Mouse (Mus musculus) hindbrain, postnatal 0 days (tissue): ENCODE measurements at regions not wholly inside any gene's neighbourhood (a gene's known extent, or its start where the extent isn't known, plus 50 kb on each side); places are given as distances from the start of the nearest gene placed in this dataset.
A peak's percentile ranks its signal among the peaks of the same experiment; 100 is the strongest.

ENCODE experiments used
- ATAC-seq: fragments of 200-750 bp; cut with Nextera tagmentation; 2 replicates; pipeline ENCODE4 v1.8.0; 2017; ENCODE audit warnings: mild to moderate bottlenecking, moderate TSS enrichment, moderate library complexity
- DNase-seq: peaks from one replicate; pipeline ENCODE4 v3.0.0-alpha.2; 2015; ENCODE audit warnings: low spot score
- H3K27ac ChIP-seq: fragments of 300-500 bp; sonication (generic); 2 replicates; pipeline ENCODE4 v1.5.1; 2014; ENCODE audit warnings: mild to moderate bottlenecking
- H3K27me3 ChIP-seq: fragments of 300-500 bp; sonication (generic); 2 replicates; pipeline ENCODE4 v1.6.1; 2014; ENCODE audit warnings: low read length, mixed read lengths; ENCODE audit not compliant: insufficient read depth
- H3K36me3 ChIP-seq: fragments of 300-500 bp; sonication (generic); 2 replicates; pipeline ENCODE4 v1.6.1; 2014; ENCODE audit warnings: low read length, mixed read lengths; ENCODE audit not compliant: insufficient read depth
- H3K4me1 ChIP-seq: fragments of 300-500 bp; sonication (generic); 2 replicates; pipeline ENCODE4 v1.6.1; 2014; ENCODE audit warnings: antibody characterized with exemption, low read length, mixed read lengths; ENCODE audit not compliant: insufficient read depth
- H3K4me2 ChIP-seq: fragments of 300-500 bp; sonication (generic); 2 replicates; pipeline ENCODE4 v1.6.1; 2014; ENCODE audit warnings: low read depth, mild to moderate bottlenecking, low read length, moderate library complexity, mixed read lengths
- H3K4me3 ChIP-seq: fragments of 300-500 bp; sonication (generic); 2 replicates; pipeline ENCODE4 v1.5.1; 2014; ENCODE audit warnings: low read length
- H3K9ac ChIP-seq: fragments of 300-500 bp; sonication (generic); replicated peaks from 2 replicates; pipeline ENCODE4 v1.6.1; 2014; ENCODE audit warnings: mild to moderate bottlenecking, low read length, moderate library complexity, mixed read lengths
- H3K9me3 ChIP-seq: fragments of 300-500 bp; sonication (generic); 2 replicates; pipeline ENCODE4 v1.6.1; 2016; ENCODE audit warnings: low read length, mixed read lengths
- CTCF ChIP-seq: IDR thresholded peaks from 2 replicates; pipeline ENCODE4 v1.5.1; 2016; ENCODE audit warnings: antibody characterized with exemption, control low read depth, low read depth
- WGBS: fragments of 180-500 bp; shearing (Covaris S2); extraction: QIAGEN DNeasy Blood & Tissue Kit; methylation state at CpG from one replicate; pipeline ENCODE4 v1.1.7; 2014; 5-methylcytosine and 5-hydroxymethylcytosine counted together

- no peaks in the 10 kb centered on the region for H3K4me1 ChIP-seq
- H3K36me3 ChIP-seq: no peaks in the 10 kb centered on the region
- DNase-seq (peak; percentile 19), ATAC-seq (no peak)
- H3K4me2 ChIP-seq: no peak overlapping the region
- TF ChIP-seq CTCF: no peak
- no peaks in the 10 kb centered on the region for H3K27me3 ChIP-seq
- no peak overlapping the region for H3K9ac ChIP-seq
- H3K4me3 ChIP-seq: no peak overlapping the region
- H3K27ac ChIP-seq: no peak overlapping the region
- 70% methylated on average over 1 of the region's 1 CpGs for WGBS
- H3K9me3 ChIP-seq: no peaks in the 10 kb centered on the region
Measured at GRCm38 (mm10) chr3:128627696-128628095, 572.0 kb upstream of the Pitx2 start.

- 87% methylated on average over 6 of the region's 6 CpGs for WGBS
- Histone ChIP-seq H3K9me3 (no peaks in the 10 kb centered on the region), H3K36me3 (no peaks in the 10 kb centered on the region), H3K4me3 (no peak overlapping the region), H3K4me1 (no peaks in the 10 kb centered on the region), H3K27me3 (no peaks in the 10 kb centered on the region), H3K4me2 (no peak overlapping the region), H3K27ac (no peak overlapping the region), H3K9ac (no peak overlapping the region)
- DNase-seq: no peak
- no peak for TF ChIP-seq CTCF
- no peak for ATAC-seq
Measured at GRCm38 (mm10) chr3:128616675-128617074, 583.0 kb upstream of the Pitx2 start.

- H3K4me3 ChIP-seq: no peak overlapping the region
Measured at GRCm38 (mm10) chr3:128613657-128614056, 586.0 kb upstream of the Pitx2 start.

GRCm38 (mm10) chr3:128610731-128611130 is 588.9 kb upstream of the Pitx2 start:
- WGBS: 75% methylated on average over 6 of the region's 6 CpGs
- no peaks in the 10 kb centered on the region for H3K27me3 ChIP-seq
- H3K4me2 ChIP-seq: no peak overlapping the region
- H3K4me1 ChIP-seq: no peaks in the 10 kb centered on the region
- H3K36me3 ChIP-seq: no peaks in the 10 kb centered on the region
- ATAC-seq: no peak
- H3K9me3 ChIP-seq: no peaks in the 10 kb centered on the region
- TF ChIP-seq CTCF: no peak
- no peak overlapping the region for H3K9ac ChIP-seq
- H3K4me3 ChIP-seq: no peak overlapping the region
- no peak overlapping the region for H3K27ac ChIP-seq
- no peak for DNase-seq

More at GRCm38 (mm10) chr3:128613657-128614056, 586.0 kb upstream of the Pitx2 start:
- no peak for TF ChIP-seq CTCF
- DNase-seq (no peak), ATAC-seq (no peak)
- H3K4me1 ChIP-seq: no peaks in the 10 kb centered on the region
- 82% methylated on average over 9 of the region's 9 CpGs for WGBS
- no peaks in the 10 kb centered on the region for H3K27me3 ChIP-seq
- no peaks in the 10 kb centered on the region for H3K36me3 ChIP-seq
- H3K9me3 ChIP-seq: no peaks in the 10 kb centered on the region
- no peak overlapping the region for H3K4me2 ChIP-seq
- no peak overlapping the region for H3K9ac ChIP-seq
- H3K27ac ChIP-seq: no peak overlapping the region

- H3K4me3 ChIP-seq: no peak overlapping the region
- ATAC-seq: no peak
- no peaks in the 10 kb centered on the region for H3K36me3 ChIP-seq
- 80% methylated on average over 3 of the region's 3 CpGs for WGBS
- no peaks in the 10 kb centered on the region for H3K4me1 ChIP-seq
- no peak for TF ChIP-seq CTCF
- H3K9ac ChIP-seq: no peak overlapping the region
- H3K27ac ChIP-seq: no peak overlapping the region
- no peaks in the 10 kb centered on the region for H3K9me3 ChIP-seq
- no peak for DNase-seq
- no peak overlapping the region for H3K4me2 ChIP-seq
- no peaks in the 10 kb centered on the region for H3K27me3 ChIP-seq
Measured at GRCm38 (mm10) chr3:128608694-128609093, 591.0 kb upstream of the Pitx2 start.

GRCm38 (mm10) chr3:128575339-128576129 is 624.1 kb upstream of the Pitx2 start:
- Histone ChIP-seq H3K27ac (no peak overlapping the region), H3K9ac (no peak overlapping the region), H3K4me3 (no peak overlapping the region), H3K9me3 (no peaks in the 10 kb centered on the region), H3K4me2 (no peak overlapping the region), H3K4me1 (no peaks in the 10 kb centered on the region), H3K36me3 (no peaks in the 10 kb centered on the region), H3K27me3 (no peaks in the 10 kb centered on the region)
- ATAC-seq: 0 out of 2 replicates have a peak, but pooled peaks have one; percentile 24
- 46% methylated on average over 2 of the region's 2 CpGs for WGBS
- TF ChIP-seq CTCF: no peak
- peak; percentile 6 for DNase-seq

- H3K9me3 ChIP-seq: no peaks in the 10 kb centered on the region
- TF ChIP-seq CTCF: no peak
- no peak overlapping the region for H3K9ac ChIP-seq
- 85% methylated on average over 3 of the region's 3 CpGs for WGBS
- DNase-seq (no peak), ATAC-seq (no peak)
- no peaks in the 10 kb centered on the region for H3K27me3 ChIP-seq
- H3K36me3 ChIP-seq: no peaks in the 10 kb centered on the region
- H3K4me1 ChIP-seq: no peaks in the 10 kb centered on the region
- no peak overlapping the region for H3K4me3 ChIP-seq
- H3K4me2 ChIP-seq: no peak overlapping the region
- H3K27ac ChIP-seq: no peak overlapping the region
Measured at GRCm38 (mm10) chr3:128570551-128570950, 629.1 kb upstream of the Pitx2 start.
